Mouse (Mus musculus): ENCODE data around the gene Ferd3l. TPM values are rescaled to one million over a fixed set of nuclear protein-coding genes. Genes with fewer than 3 reads are reported as not detected.

The Ferd3l gene
- polyA plus RNA-seq, 1 experiment from 2014 or later = not detected

DNA sequence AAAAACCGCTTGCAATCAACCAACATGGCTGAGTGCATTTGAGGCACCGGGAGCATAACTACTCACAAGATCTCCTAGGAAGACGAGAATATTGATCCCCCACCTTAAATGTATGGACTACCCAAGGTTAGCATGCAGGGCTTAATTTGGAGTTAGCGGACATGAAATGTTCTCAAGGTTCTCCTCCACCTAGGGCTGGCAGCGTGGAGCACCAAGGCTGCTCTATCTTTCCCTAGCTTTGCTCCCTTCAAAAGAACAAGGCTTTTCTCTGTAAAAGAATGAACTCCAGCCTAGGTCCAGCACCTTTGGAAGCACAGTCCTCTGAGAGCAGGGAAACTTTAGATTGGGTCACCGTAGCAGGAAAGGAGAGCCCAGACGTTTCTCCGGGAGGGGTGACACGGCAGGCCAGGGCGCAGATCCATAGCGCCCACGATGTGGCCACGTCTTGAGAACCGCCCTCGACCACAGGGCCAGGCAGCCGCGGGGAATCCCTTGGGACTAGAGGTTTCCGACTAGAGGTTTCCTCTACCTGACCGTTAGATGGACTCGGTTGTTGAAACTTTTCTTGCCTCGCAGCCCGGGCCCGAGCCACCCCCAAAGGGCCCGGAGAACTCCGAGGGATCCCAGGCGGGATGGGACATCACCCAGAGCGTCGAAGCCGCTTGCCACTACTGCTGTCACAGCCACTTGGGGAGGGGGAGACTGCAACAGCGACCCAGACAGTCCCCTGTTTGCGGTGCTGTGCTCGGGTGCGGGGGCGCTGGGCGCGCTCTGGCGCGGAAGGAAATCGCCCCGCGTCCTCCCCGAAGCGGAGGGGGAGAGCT is 28.6 kb downstream of the Ferd3l start:
- Histone ChIP-seq H3K4me3 (ENCODE audit: low read length) (peak overlapping the region; percentile 65), H3K27ac (ENCODE audit: low read depth, low read length) (peak overlapping the region; percentile 51; the same call in 1 of the 2 replicates), H3K9ac (ENCODE audit: low read depth, low read length) (peak overlapping the region; percentile 48; the same call in 1 of the 2 replicates), H3K27me3 (ENCODE audit: control insufficient read depth, insufficient read depth, low read length) (peaks cover 67% of the 10 kb centered on the region), H3K36me3 (ENCODE audit: control insufficient read depth, insufficient read depth, low read length) (no peaks in the 10 kb centered on the region), H3K9me3 (ENCODE audit: control insufficient read depth, low read length) (no peaks in the 10 kb centered on the region), H3K4me1 (ENCODE audit: control insufficient read depth, insufficient read depth, low read length) (no peaks in the 10 kb centered on the region; the same call in 1 of the 2 replicates), H3K4me2 (replicated peaks; ENCODE audit: low read depth, low read length) (peak overlapping the region; percentile 63)
- 2% methylated on average over 41 of the region's 43 CpGs for WGBS
- ATAC-seq (ENCODE audit: low FRiP score, low TSS enrichment) = no peak; the same call in none of the 2 replicates

DNA sequence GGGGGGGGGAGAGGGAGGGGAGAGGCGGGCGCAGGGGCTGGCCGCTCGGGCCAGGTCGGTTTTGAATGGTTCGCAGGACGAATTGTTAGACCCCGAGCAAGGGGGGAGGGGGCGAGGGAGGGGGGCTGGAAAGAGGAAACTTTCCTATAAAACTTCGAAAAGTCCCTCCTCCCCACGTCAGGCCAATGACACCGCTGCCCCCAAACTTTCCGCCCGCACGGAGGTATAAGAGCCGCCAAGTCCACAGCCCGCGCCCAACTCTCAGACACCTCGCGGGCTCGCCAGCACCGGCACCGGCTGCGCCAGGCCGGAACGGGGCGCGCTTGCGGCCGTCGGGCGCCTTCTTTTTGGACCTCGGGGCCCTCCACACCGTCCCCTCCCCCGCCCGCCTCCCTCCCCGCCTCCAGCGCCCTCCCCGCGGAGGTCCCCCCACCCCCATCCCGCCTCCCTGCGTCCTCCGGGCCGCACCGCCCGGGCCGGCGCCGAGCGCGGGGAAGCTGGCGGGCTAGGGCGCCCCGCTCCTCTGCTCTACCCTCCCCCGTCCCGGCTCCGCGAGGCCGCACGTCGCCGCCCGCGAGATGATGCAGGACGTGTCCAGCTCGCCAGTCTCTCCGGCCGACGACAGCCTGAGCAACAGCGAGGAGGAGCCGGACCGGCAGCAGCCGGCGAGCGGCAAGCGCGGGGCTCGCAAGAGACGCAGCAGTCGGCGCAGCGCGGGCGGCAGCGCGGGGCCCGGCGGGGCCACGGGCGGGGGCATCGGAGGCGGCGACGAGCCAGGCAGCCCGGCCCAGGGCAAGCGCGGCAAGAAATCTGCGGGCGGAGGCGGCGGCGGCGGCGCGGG is 29.4 kb downstream of the Ferd3l start, which contains the start of gene Twist1:
TSS of gene Twist1 (plus strand) at position 272 of the 841 bp plus-strand sequence.
- H3K9me3 ChIP-seq (ENCODE audit: control insufficient read depth, low read length) = no peaks in the 10 kb centered on the region
- peak within 1 kb of the TSS; percentile 65 for H3K4me3 ChIP-seq (ENCODE audit: low read length)
- peak within 1 kb of the TSS; percentile 79 for H3K9ac ChIP-seq (ENCODE audit: low read depth, low read length)
- H3K4me1 ChIP-seq (ENCODE audit: control insufficient read depth, insufficient read depth, low read length) = no peaks in the 10 kb centered on the region; the same call in 1 of the 2 replicates
- peak within 1 kb of the TSS; percentile 63 for H3K4me2 ChIP-seq (replicated peaks; ENCODE audit: low read depth, low read length)
- WGBS = under 1% methylated on average over 72 of the region's 105 CpGs
- ATAC-seq (ENCODE audit: low FRiP score, low TSS enrichment) = peak; percentile 86
- peak within 1 kb of the TSS; percentile 80; the same call in 1 of the 2 replicates for H3K27ac ChIP-seq (ENCODE audit: low read depth, low read length)
- no peaks in the 10 kb centered on the region for H3K36me3 ChIP-seq (ENCODE audit: control insufficient read depth, insufficient read depth, low read length)
- H3K27me3 ChIP-seq (ENCODE audit: control insufficient read depth, insufficient read depth, low read length) = peaks cover 72% of the 10 kb centered on the region

DNA sequence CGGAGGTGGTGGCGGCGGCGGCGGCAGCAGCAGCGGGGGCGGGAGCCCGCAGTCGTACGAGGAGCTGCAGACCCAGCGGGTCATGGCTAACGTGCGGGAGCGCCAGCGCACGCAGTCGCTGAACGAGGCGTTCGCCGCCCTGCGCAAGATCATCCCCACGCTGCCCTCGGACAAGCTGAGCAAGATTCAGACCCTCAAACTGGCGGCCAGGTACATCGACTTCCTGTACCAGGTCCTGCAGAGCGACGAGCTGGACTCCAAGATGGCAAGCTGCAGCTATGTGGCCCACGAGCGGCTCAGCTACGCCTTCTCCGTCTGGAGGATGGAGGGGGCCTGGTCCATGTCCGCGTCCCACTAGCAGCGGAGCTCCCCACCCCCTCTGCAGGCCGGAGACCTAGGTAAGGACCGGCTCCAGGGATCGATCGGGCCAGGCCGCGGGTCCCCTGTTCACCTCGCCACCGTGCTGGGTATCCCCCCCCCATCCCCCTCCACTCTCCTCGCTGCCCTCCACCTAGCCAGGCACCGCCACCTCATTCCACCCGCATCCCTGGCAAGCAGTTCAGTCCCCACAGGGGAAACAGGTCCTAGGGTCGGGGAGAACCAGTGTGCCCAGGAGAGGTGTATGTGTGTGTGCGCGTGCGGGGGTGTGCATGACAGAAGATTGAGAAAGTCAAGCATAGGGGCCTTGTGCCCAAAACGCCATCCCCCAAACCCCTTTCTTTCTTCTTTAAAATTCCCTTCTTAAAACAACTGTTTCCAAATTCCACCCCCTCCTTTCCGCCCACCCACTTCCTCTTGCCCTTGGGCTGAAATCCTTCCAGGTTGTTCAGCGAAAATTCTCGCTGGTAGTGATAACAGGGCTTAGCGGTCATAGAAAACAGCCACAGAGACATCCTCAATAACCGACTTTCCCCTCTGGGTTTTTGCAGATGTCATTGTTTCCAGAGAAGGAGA is 30.3 kb downstream of the Ferd3l start:
- peak; percentile 37; the same call in 1 of the 2 replicates for ATAC-seq (ENCODE audit: low FRiP score, low TSS enrichment)
- Histone ChIP-seq H3K4me2 (replicated peaks; ENCODE audit: low read depth, low read length) (peak overlapping the region; percentile 63), H3K9me3 (ENCODE audit: control insufficient read depth, low read length) (no peaks in the 10 kb centered on the region), H3K27ac (ENCODE audit: low read depth, low read length) (peak overlapping the region; percentile 80; the same call in 1 of the 2 replicates), H3K4me1 (ENCODE audit: control insufficient read depth, insufficient read depth, low read length) (no peaks in the 10 kb centered on the region; the same call in 1 of the 2 replicates), H3K9ac (ENCODE audit: low read depth, low read length) (peak overlapping the region; percentile 79), H3K27me3 (ENCODE audit: control insufficient read depth, insufficient read depth, low read length) (peaks cover 79% of the 10 kb centered on the region), H3K36me3 (ENCODE audit: control insufficient read depth, insufficient read depth, low read length) (no peaks in the 10 kb centered on the region), H3K4me3 (ENCODE audit: low read length) (peak overlapping the region; percentile 65)
- under 1% methylated on average over 45 of the region's 56 CpGs for WGBS

DNA sequence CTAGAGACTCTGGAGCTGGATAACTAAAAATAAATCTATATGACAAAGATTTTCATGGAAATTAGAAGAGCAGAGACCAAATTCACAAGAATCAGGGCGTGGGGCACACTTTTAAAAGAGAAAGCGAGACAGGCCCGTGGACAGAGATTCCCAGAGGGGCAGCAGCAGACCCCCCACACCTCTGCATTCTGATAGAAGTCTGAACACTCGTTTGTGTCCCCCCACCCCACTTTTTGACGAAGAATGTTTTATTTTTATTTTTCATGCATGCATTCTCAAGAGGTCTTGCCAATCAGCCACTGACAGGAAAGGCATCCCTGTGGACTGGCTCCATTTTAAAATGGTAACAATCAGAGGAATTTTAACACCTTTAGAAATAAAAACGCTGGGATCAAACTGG is 31.0 kb downstream of the Ferd3l start:
- H3K9me3 ChIP-seq (ENCODE audit: control insufficient read depth, low read length) = no peaks in the 10 kb centered on the region
- no peak overlapping the region for H3K27ac ChIP-seq (ENCODE audit: low read depth, low read length)
- H3K9ac ChIP-seq (ENCODE audit: low read depth, low read length) = peak overlapping the region; percentile 79; the same call in 1 of the 2 replicates
- H3K4me3 ChIP-seq (ENCODE audit: low read length) = peak overlapping the region; percentile 65
- no peak for ATAC-seq (ENCODE audit: low FRiP score, low TSS enrichment)
- WGBS = 2% methylated on average over 6 of the region's 6 CpGs
- no peaks in the 10 kb centered on the region; the same call in 1 of the 2 replicates for H3K4me1 ChIP-seq (ENCODE audit: control insufficient read depth, insufficient read depth, low read length)
- H3K27me3 ChIP-seq (ENCODE audit: control insufficient read depth, insufficient read depth, low read length) = peaks cover 78% of the 10 kb centered on the region
- no peaks in the 10 kb centered on the region for H3K36me3 ChIP-seq (ENCODE audit: control insufficient read depth, insufficient read depth, low read length)
- H3K4me2 ChIP-seq (replicated peaks; ENCODE audit: low read depth, low read length) = peak overlapping the region; percentile 63

DNA sequence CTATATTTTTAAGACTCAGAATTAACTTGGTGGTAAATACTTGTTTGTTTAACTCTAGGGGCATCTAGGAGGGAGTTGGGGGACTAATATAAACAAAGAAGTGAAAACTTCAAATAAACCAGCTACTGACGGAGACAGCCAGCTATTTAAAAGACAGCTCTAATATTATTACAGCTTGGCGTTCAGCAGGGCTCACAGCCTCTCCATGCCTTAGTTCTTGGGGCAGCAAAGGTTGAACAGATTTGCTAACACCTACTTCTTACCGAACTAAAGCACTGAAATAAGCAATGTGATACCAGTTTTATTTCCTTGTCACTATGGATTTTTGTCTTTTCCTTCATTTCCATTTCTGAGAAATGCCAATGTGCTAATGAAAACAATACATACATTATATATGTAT is 31.6 kb downstream of the Ferd3l start:
- H3K9me3 ChIP-seq (ENCODE audit: control insufficient read depth, low read length) = no peaks in the 10 kb centered on the region
- H3K27ac ChIP-seq (ENCODE audit: low read depth, low read length) = no peak overlapping the region
- ATAC-seq (ENCODE audit: low FRiP score, low TSS enrichment) = no peak
- H3K27me3 ChIP-seq (ENCODE audit: control insufficient read depth, insufficient read depth, low read length) = peaks cover 79% of the 10 kb centered on the region
- H3K4me3 ChIP-seq (ENCODE audit: low read length) = peak overlapping the region; percentile 21; the same call in 1 of the 2 replicates
- H3K9ac ChIP-seq (ENCODE audit: low read depth, low read length) = no peak overlapping the region
- H3K4me2 ChIP-seq (replicated peaks; ENCODE audit: low read depth, low read length) = peak overlapping the region; percentile 32
- WGBS = 7% methylated on average over 3 of the region's 3 CpGs
- no peaks in the 10 kb centered on the region for H3K36me3 ChIP-seq (ENCODE audit: control insufficient read depth, insufficient read depth, low read length)
- no peaks in the 10 kb centered on the region; the same call in 1 of the 2 replicates for H3K4me1 ChIP-seq (ENCODE audit: control insufficient read depth, insufficient read depth, low read length)

DNA sequence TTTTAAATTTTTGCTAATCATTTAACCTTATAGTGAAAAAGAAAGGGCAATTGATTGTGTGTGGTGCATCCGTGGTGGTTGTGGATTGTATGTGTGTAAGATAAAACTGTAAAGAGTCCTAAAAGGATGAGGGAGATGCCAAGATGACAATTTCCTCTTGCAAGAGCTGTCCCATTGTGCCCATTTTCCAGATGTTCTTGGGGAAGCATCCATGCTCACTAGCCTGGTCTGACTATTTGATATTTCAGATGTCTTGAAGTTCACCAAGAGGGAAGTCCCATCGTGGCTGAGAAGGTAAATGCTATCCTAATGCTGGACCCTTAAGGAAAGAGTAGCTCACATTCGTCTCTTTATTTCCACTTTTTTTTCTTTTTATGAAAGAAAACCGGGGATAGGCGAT is 32.8 kb downstream of the Ferd3l start:
- H3K27me3 ChIP-seq (ENCODE audit: control insufficient read depth, insufficient read depth, low read length) = peaks cover 76% of the 10 kb centered on the region
- H3K4me2 ChIP-seq (replicated peaks; ENCODE audit: low read depth, low read length) = no peak overlapping the region; the same call in 1 of the 2 replicates
- no peaks in the 10 kb centered on the region; the same call in 1 of the 2 replicates for H3K4me1 ChIP-seq (ENCODE audit: control insufficient read depth, insufficient read depth, low read length)
- H3K36me3 ChIP-seq (ENCODE audit: control insufficient read depth, insufficient read depth, low read length) = no peaks in the 10 kb centered on the region
- no peaks in the 10 kb centered on the region for H3K9me3 ChIP-seq (ENCODE audit: control insufficient read depth, low read length)
- no peak overlapping the region for H3K4me3 ChIP-seq (ENCODE audit: low read length)
- 25% methylated on average over 5 of the region's 5 CpGs for WGBS
- no peak for ATAC-seq (ENCODE audit: low FRiP score, low TSS enrichment)
- no peak overlapping the region for H3K27ac ChIP-seq (ENCODE audit: low read depth, low read length)
- no peak overlapping the region for H3K9ac ChIP-seq (ENCODE audit: low read depth, low read length)

DNA sequence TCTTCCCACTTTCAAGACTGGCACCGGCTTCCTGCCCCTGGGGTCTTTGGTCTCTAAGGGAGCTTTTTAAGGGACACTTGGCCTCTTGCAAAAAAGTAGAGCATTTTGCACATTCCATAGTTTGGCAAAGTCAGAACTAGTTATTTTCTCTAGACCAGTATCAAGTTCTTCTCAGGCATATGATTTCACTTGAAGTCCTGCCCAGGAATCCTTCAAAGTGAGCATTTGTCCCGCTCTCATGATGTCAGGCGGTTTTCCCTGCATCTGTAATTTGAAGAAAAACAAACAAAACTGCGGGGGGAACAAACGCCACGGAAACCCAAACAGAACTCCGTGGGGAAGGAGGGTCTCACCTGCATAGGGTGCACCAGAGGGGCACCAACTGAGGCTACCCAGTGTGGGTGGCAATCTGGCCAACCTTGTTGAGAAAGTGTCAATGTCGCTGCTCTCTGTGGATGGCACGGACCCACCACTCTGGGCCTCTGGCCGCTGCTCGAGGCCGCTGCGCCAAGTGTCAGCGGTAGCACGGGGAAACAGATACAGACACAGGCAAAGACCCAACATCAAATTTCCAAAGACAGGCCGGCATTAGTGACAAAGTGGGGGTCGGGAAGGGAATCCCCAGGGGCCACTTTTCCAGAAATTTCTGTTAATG is 34.0 kb downstream of the Ferd3l start:
- ATAC-seq (ENCODE audit: low FRiP score, low TSS enrichment) = no peak
- Histone ChIP-seq H3K36me3 (ENCODE audit: control insufficient read depth, insufficient read depth, low read length) (no peaks in the 10 kb centered on the region), H3K9me3 (ENCODE audit: control insufficient read depth, low read length) (no peaks in the 10 kb centered on the region), H3K9ac (ENCODE audit: low read depth, low read length) (no peak overlapping the region), H3K4me3 (ENCODE audit: low read length) (no peak overlapping the region), H3K27me3 (ENCODE audit: control insufficient read depth, insufficient read depth, low read length) (peaks cover 75% of the 10 kb centered on the region), H3K4me2 (replicated peaks; ENCODE audit: low read depth, low read length) (no peak overlapping the region), H3K4me1 (ENCODE audit: control insufficient read depth, insufficient read depth, low read length) (peaks cover 8% of the 10 kb centered on the region; the same call in 1 of the 2 replicates), H3K27ac (ENCODE audit: low read depth, low read length) (no peak overlapping the region)
- WGBS = 13% methylated on average over 17 of the region's 17 CpGs
